Mouse (Mus musculus): ENCODE data around the gene Snrnp35. TPM values are rescaled to one million over a fixed set of nuclear protein-coding genes. Genes with fewer than 3 reads are reported as not detected.

Snrnp35 gene
- polyA plus RNA-seq (2015; fragmentation: Nextera tagmentation; extraction: Ambion mirVana) = 9.0 and 9.9 TPM in 2 replicates

GRCm38 (mm10) chr5:124482966-124483654 lies at the start of gene Snrnp35:
Snrnp35 (plus strand) TSS chr5:124483134.

GRCm38 (mm10) chr5:124439447-124440093 lies 43.4 kb upstream of the Snrnp35 start, which contains the start of gene Kmt5a:
Kmt5a (plus strand) TSS chr5:124439930.

GRCm38 (mm10) chr5:124530655-124531582 lies 48.0 kb downstream of the Snrnp35 start, which contains the start of gene Rilpl1:
Rilpl1 (minus strand) TSS chr5:124531391.

GRCm38 (mm10) chr5:124540383-124540786 lies 57.5 kb downstream of the Snrnp35 start, which contains the start of gene Tmed2:
Tmed2 (plus strand) TSS chr5:124540695.

Other genes starting within 250 kb of the Snrnp35 start
- gene Pitpnm2, start 233.4 kb upstream of the Snrnp35 start, polyA plus RNA-seq (2015; fragmentation: Nextera tagmentation; extraction: Ambion mirVana) = 1.8 and 2.0 TPM in 2 replicates
- 3.7 and 4.1 TPM in 2 replicates for gene Mphosph9, start 155.2 kb upstream of the Snrnp35 start, polyA plus RNA-seq (2015; fragmentation: Nextera tagmentation; extraction: Ambion mirVana)
- gene 2810006K23Rik, start 155.0 kb upstream of the Snrnp35 start, polyA plus RNA-seq (2015; fragmentation: Nextera tagmentation; extraction: Ambion mirVana) = 6.4 and 6.6 TPM in 2 replicates
- gene Cdk2ap1, start 120.1 kb upstream of the Snrnp35 start, polyA plus RNA-seq (2015; fragmentation: Nextera tagmentation; extraction: Ambion mirVana) = 18.8 and 27.6 TPM in 2 replicates
- 40.8 and 50.9 TPM in 2 replicates for gene Sbno1, start 57.1 kb upstream of the Snrnp35 start, polyA plus RNA-seq (2015; fragmentation: Nextera tagmentation; extraction: Ambion mirVana)
- gene Kmt5a, start 43.2 kb upstream of the Snrnp35 start, polyA plus RNA-seq (2015; fragmentation: Nextera tagmentation; extraction: Ambion mirVana) = 23.8 and 26.4 TPM in 2 replicates
- gene Rilpl2, start 4.8 kb upstream of the Snrnp35 start, polyA plus RNA-seq (2015; fragmentation: Nextera tagmentation; extraction: Ambion mirVana) = 14.3 and 19.0 TPM in 2 replicates
- 14.7 and 15.9 TPM in 2 replicates for gene Rilpl1, start 48.3 kb downstream of the Snrnp35 start, polyA plus RNA-seq (2015; fragmentation: Nextera tagmentation; extraction: Ambion mirVana)
- gene Tmed2, start 57.6 kb downstream of the Snrnp35 start, polyA plus RNA-seq (2015; fragmentation: Nextera tagmentation; extraction: Ambion mirVana) = 466 and 537 TPM in 2 replicates
- 5.7 TPM in 2 replicates for gene Ddx55, start 69.7 kb downstream of the Snrnp35 start, polyA plus RNA-seq (2015; fragmentation: Nextera tagmentation; extraction: Ambion mirVana)
- 57.0 and 60.4 TPM in 2 replicates for gene Eif2b1, start 96.0 kb downstream of the Snrnp35 start, polyA plus RNA-seq (2015; fragmentation: Nextera tagmentation; extraction: Ambion mirVana)
- 24.8 and 26.7 TPM in 2 replicates for gene Gtf2h3, start 96.0 kb downstream of the Snrnp35 start, polyA plus RNA-seq (2015; fragmentation: Nextera tagmentation; extraction: Ambion mirVana)
- 30.4 and 33.5 TPM in 2 replicates for gene Atp6v0a2, start 145.4 kb downstream of the Snrnp35 start, polyA plus RNA-seq (2015; fragmentation: Nextera tagmentation; extraction: Ambion mirVana)
- 0.02 TPM in 2 replicates for gene Dnah10, start 242.0 kb downstream of the Snrnp35 start, polyA plus RNA-seq (2015; fragmentation: Nextera tagmentation; extraction: Ambion mirVana)

All from urinary bladder, postnatal 0 days (tissue).